Mouse (Mus musculus) midbrain, embryonic 14.5 days (tissue): ENCODE results near the gene Lat2. TPM values are rescaled to one million over a fixed set of nuclear protein-coding genes. Genes with fewer than 3 reads are reported as not detected.
A peak's percentile ranks its signal among the peaks of the same experiment; 100 is the strongest.

Experiments
- ATAC-seq: fragments of 200-750 bp; cut with Nextera tagmentation; 2 replicates; pipeline ENCODE4 v1.8.0; 2017; ENCODE audit warnings: moderate number of reproducible peaks, moderate library complexity; ENCODE audit not compliant: low FRiP score, low TSS enrichment
- DNase-seq: peaks from one replicate; pipeline ENCODE4 v3.0.0-alpha.2; 2015
- H3K27ac ChIP-seq: fragments of 300-500 bp; sonication (generic); replicated peaks from 2 replicates; pipeline ENCODE4 v1.5.1; 2014; ENCODE audit warnings: mild to moderate bottlenecking, low read depth, low read length, moderate library complexity
- H3K27me3 ChIP-seq: fragments of 300-500 bp; sonication (generic); 2 replicates; pipeline ENCODE4 v1.6.1; 2014; ENCODE audit warnings: low read length, control low read depth, mixed read lengths; ENCODE audit not compliant: control insufficient read depth, insufficient read depth
- H3K36me3 ChIP-seq: fragments of 300-500 bp; sonication (generic); 2 replicates; pipeline ENCODE4 v1.6.1; 2014; ENCODE audit warnings: low read length, control low read depth; ENCODE audit not compliant: control insufficient read depth, insufficient read depth
- H3K4me1 ChIP-seq: fragments of 300-500 bp; sonication (generic); 2 replicates; pipeline ENCODE4 v1.6.1; 2014; ENCODE audit warnings: mild to moderate bottlenecking, antibody characterized with exemption, low read length, control low read depth; ENCODE audit not compliant: control insufficient read depth, insufficient read depth
- H3K4me2 ChIP-seq: fragments of 300-500 bp; sonication (generic); 2 replicates; pipeline ENCODE4 v1.6.1; 2014; ENCODE audit warnings: mild to moderate bottlenecking, low read length, moderate library complexity
- H3K4me3 ChIP-seq: fragments of 300-500 bp; sonication (generic); replicated peaks from 2 replicates; pipeline ENCODE4 v1.5.1; 2014; ENCODE audit warnings: low read depth, low read length
- H3K9ac ChIP-seq: fragments of 300-500 bp; sonication (generic); replicated peaks from 2 replicates; pipeline ENCODE4 v1.6.1; 2014; ENCODE audit warnings: mild to moderate bottlenecking, low read length, moderate library complexity
- H3K9me3 ChIP-seq: fragments of 300-500 bp; sonication (generic); 2 replicates; pipeline ENCODE4 v1.6.1; 2016; ENCODE audit warnings: low read length, control low read depth, mixed read lengths; ENCODE audit not compliant: control insufficient read depth
- WGBS: fragments of 180-500 bp; shearing (Covaris S2); extraction: QIAGEN DNeasy Blood & Tissue Kit; methylation state at CpG from one replicate; pipeline ENCODE4 v1.1.7; 2014; 5-methylcytosine and 5-hydroxymethylcytosine counted together
- microRNA-seq: library from miRNA; unstranded; fragments of <30 nt; microRNA quantifications from one replicate; pipeline ENCODE4, GENCODE M21; 2016
- polyA plus RNA-seq: library from polyadenylated mRNA; unstranded; fragments of >200 nt; fragmentation: Nextera tagmentation; extraction: Ambion mirVana; gene quantifications from 2 replicates; pipeline ENCODE4 v1.2.1, GENCODE M21; 2014

The Lat2 gene
- polyA plus RNA-seq, 1 experiment from 2014 or later: 2.7 TPM

- Histone ChIP-seq H3K4me2 (peak overlapping the region; percentile 44), H3K4me3 (no peak overlapping the region), H3K36me3 (no peaks in the 10 kb centered on the region), H3K27ac (no peak overlapping the region), H3K27me3 (no peaks in the 10 kb centered on the region), H3K9me3 (no peaks in the 10 kb centered on the region), H3K4me1 (peaks cover 14% of the 10 kb centered on the region), H3K9ac (no peak overlapping the region; the same call in 1 of the 2 replicates)
- DNase-seq: peak; percentile 83
- WGBS: 11% methylated on average over 20 of the region's 20 CpGs
- no peak for ATAC-seq
Measured at GRCm38 (mm10) chr5:134555463-134556164, 59.2 kb downstream of the Lat2 start.

GRCm38 (mm10) chr5:134553951-134554546 lies 60.8 kb downstream of the Lat2 start:
- Histone ChIP-seq H3K9ac (no peak overlapping the region), H3K27me3 (no peaks in the 10 kb centered on the region), H3K4me2 (no peak overlapping the region), H3K27ac (no peak overlapping the region), H3K4me1 (peaks cover 29% of the 10 kb centered on the region), H3K9me3 (no peaks in the 10 kb centered on the region), H3K36me3 (no peaks in the 10 kb centered on the region), H3K4me3 (no peak overlapping the region)
- ATAC-seq (no peak), DNase-seq (no peak)
- whole genome bisulfite sequencing: 90% methylated on average over 5 of the region's 5 CpGs

GRCm38 (mm10) chr5:134552110-134552972 lies 62.5 kb downstream of the Lat2 start, which contains the start of gene Clip2:
Gene Clip2 (minus strand): TSS chr5:134552434.
- H3K9me3 ChIP-seq: no peaks in the 10 kb centered on the region
- H3K4me2 ChIP-seq: peak within 1 kb of the TSS; percentile 90
- peak within 1 kb of the TSS; percentile 95 for H3K4me3 ChIP-seq
- H3K9ac ChIP-seq: peak within 1 kb of the TSS; percentile 98
- H3K4me1 ChIP-seq: peaks cover 42% of the 10 kb centered on the region
- H3K27me3 ChIP-seq: no peaks in the 10 kb centered on the region
- H3K36me3 ChIP-seq: 0 out of 2 replicates have a peak, but pooled peaks cover 2% of the 10 kb centered on the region
- ATAC-seq (peak; percentile 93), DNase-seq (peak; percentile 96)
- WGBS: under 1% methylated on average over 55 of the region's 61 CpGs
- peak within 1 kb of the TSS; percentile 99 for H3K27ac ChIP-seq

- no peaks in the 10 kb centered on the region for H3K9me3 ChIP-seq
- H3K9ac ChIP-seq: peak overlapping the region; percentile 98
- 1% methylated on average over 52 of the region's 52 CpGs for WGBS
- peak overlapping the region; percentile 95 for H3K4me3 ChIP-seq
- DNase-seq (peak; percentile 71), ATAC-seq (peak; percentile 28)
- no peaks in the 10 kb centered on the region for H3K27me3 ChIP-seq
- H3K36me3 ChIP-seq: 0 out of 2 replicates have a peak, but pooled peaks cover 2% of the 10 kb centered on the region
- peak overlapping the region; percentile 99 for H3K27ac ChIP-seq
- peaks cover 42% of the 10 kb centered on the region for H3K4me1 ChIP-seq
- peak overlapping the region; percentile 90 for H3K4me2 ChIP-seq
Measured at GRCm38 (mm10) chr5:134551233-134552109, 63.4 kb downstream of the Lat2 start.

- no peaks in the 10 kb centered on the region for H3K27me3 ChIP-seq
- H3K4me3 ChIP-seq: peak overlapping the region; percentile 95
- 6% methylated on average over 6 of the region's 6 CpGs for WGBS
- peak; percentile 12 for DNase-seq
- no peaks in the 10 kb centered on the region for H3K9me3 ChIP-seq
- ATAC-seq: no peak
- 0 out of 2 replicates have a peak, but pooled peaks cover 2% of the 10 kb centered on the region for H3K36me3 ChIP-seq
- peak overlapping the region; percentile 98 for H3K9ac ChIP-seq
- peak overlapping the region; percentile 90 for H3K4me2 ChIP-seq
- peak overlapping the region; percentile 99 for H3K27ac ChIP-seq
- H3K4me1 ChIP-seq: peaks cover 42% of the 10 kb centered on the region
Measured at GRCm38 (mm10) chr5:134550836-134551232, 64.0 kb downstream of the Lat2 start.

Small RNA genes lying within 50 kb of the gene (microRNA-seq; reads per million reads assigned to microRNA genes)
- not detected for gene Mir7228

Other genes with a start within 250 kb of the Lat2 start
- gene Gtf2ird1, start 158.3 kb downstream of the Lat2 start, polyA plus RNA-seq: 75.1 and 75.5 TPM in 2 replicates
- 18.2 and 19.3 TPM in 2 replicates for gene Clip2, start 62.6 kb downstream of the Lat2 start, polyA plus RNA-seq
- gene Syna, start 54.9 kb downstream of the Lat2 start, polyA plus RNA-seq: 0.11 and 0.24 TPM in 2 replicates
- gene Rfc2, start 33.7 kb downstream of the Lat2 start, polyA plus RNA-seq: 165 and 191 TPM in 2 replicates
- 357 and 372 TPM in 2 replicates for gene Eif4h, start 24.5 kb upstream of the Lat2 start, polyA plus RNA-seq
- 22.3 and 39.4 TPM in 2 replicates for gene Limk1, start 73.6 kb upstream of the Lat2 start, polyA plus RNA-seq
- 2.0 and 3.4 TPM in 2 replicates for gene Eln, start 132.3 kb upstream of the Lat2 start, polyA plus RNA-seq